Mouse (Mus musculus): Measurements from ENCODE around the gene Mybl2.

- TF ChIP-seq GATA1 (IDR thresholded peaks at IDR 0.05; ENCODE audit: low read length) (no peak), TAL1 (IDR thresholded peaks at IDR 0.05; ENCODE audit: low read length) (no peak)
Measured at GRCm38 (mm10) chr2:163007299-163007698, 47.2 kb upstream of the Mybl2 start.

Measured in erythroblast, embryonic 14.5 days (primary cell).